Mouse (Mus musculus): ENCODE results near the gene Zfhx2. TPM values are rescaled to one million over a fixed set of nuclear protein-coding genes. Genes with fewer than 3 reads are reported as not detected.

The Zfhx2 gene
- polyA plus RNA-seq, 1 experiment: 0.69 TPM

- no peak for DNase-seq (ENCODE audit: low read depth)
These were observed 13.6 kb downstream of the Zfhx2 start for GRCm38 (mm10) chr14:55078366-55078989.

- no peak for DNase-seq (ENCODE audit: low read depth)
These were observed 14.4 kb downstream of the Zfhx2 start for GRCm38 (mm10) chr14:55077481-55078365.

- no peak for DNase-seq (ENCODE audit: low read depth)
These were observed 15.2 kb downstream of the Zfhx2 start for GRCm38 (mm10) chr14:55076956-55077355.

- no peak for DNase-seq (ENCODE audit: low read depth)
These were observed 15.9 kb downstream of the Zfhx2 start for GRCm38 (mm10) chr14:55076224-55076623.

- DNase-seq (ENCODE audit: low read depth): no peak
These were observed 17.7 kb downstream of the Zfhx2 start for GRCm38 (mm10) chr14:55074416-55074815.

GRCm38 (mm10) chr14:55071756-55072155 is 20.4 kb downstream of the Zfhx2 start:
- DNase-seq (ENCODE audit: low read depth): no peak

GRCm38 (mm10) chr14:55066042-55066441 is 26.1 kb downstream of the Zfhx2 start:
- no peak for DNase-seq (ENCODE audit: low read depth)

- DNase-seq (ENCODE audit: low read depth): no peak
These were observed 26.7 kb downstream of the Zfhx2 start for GRCm38 (mm10) chr14:55065391-55065790.

GRCm38 (mm10) chr14:55064481-55065370 is 27.4 kb downstream of the Zfhx2 start:
- no peak for DNase-seq (ENCODE audit: low read depth)

GRCm38 (mm10) chr14:55063581-55064381 is 28.3 kb downstream of the Zfhx2 start:
- no peak for DNase-seq (ENCODE audit: low read depth)

GRCm38 (mm10) chr14:55063117-55063516 is 29.0 kb downstream of the Zfhx2 start:
- no peak for DNase-seq (ENCODE audit: low read depth)

- DNase-seq (ENCODE audit: low read depth): no peak
These were observed 29.5 kb downstream of the Zfhx2 start for GRCm38 (mm10) chr14:55062626-55063025.

- DNase-seq (ENCODE audit: low read depth): no peak
These were observed 30.3 kb downstream of the Zfhx2 start for GRCm38 (mm10) chr14:55061845-55062244.

- no peak for DNase-seq (ENCODE audit: low read depth)
These were observed 32.2 kb downstream of the Zfhx2 start for GRCm38 (mm10) chr14:55059931-55060330.

- no peak for DNase-seq (ENCODE audit: low read depth)
These were observed 33.1 kb downstream of the Zfhx2 start for GRCm38 (mm10) chr14:55059009-55059408.

GRCm38 (mm10) chr14:55055167-55055834 is 36.8 kb downstream of the Zfhx2 start:
- no peak for DNase-seq (ENCODE audit: low read depth)

- no peak for DNase-seq (ENCODE audit: low read depth)
These were observed 37.9 kb downstream of the Zfhx2 start for GRCm38 (mm10) chr14:55054191-55054749.

- no peak for DNase-seq (ENCODE audit: low read depth)
These were observed 38.4 kb downstream of the Zfhx2 start for GRCm38 (mm10) chr14:55053708-55054190.

GRCm38 (mm10) chr14:55053050-55053449 is 39.1 kb downstream of the Zfhx2 start:
- DNase-seq (ENCODE audit: low read depth): no peak

GRCm38 (mm10) chr14:55052496-55052895 is 39.6 kb downstream of the Zfhx2 start:
- no peak for DNase-seq (ENCODE audit: low read depth)

Data from gonadal fat pad, adult 2 months (tissue).